Mouse (Mus musculus) testis, adult 2 months (tissue): Measurements from ENCODE around the gene Tnnt2.

Source experiments
- CTCF ChIP-seq: fragments of 200-500 bp; IDR thresholded peaks from 2 replicates; pipeline ENCODE4 v1.5.1; 2012; ENCODE audit warnings: low read depth, mild to moderate bottlenecking, inconsistent platforms, low read length, moderate library complexity; ENCODE audit not compliant: control insufficient read depth, insufficient read depth, insufficient replicate concordance
- POLR2A ChIP-seq: fragments of 200-500 bp; IDR thresholded peaks from 2 replicates; pipeline ENCODE4 v1.6.1; 2012; ENCODE audit warnings: low read depth, mild to moderate bottlenecking, inconsistent platforms, low read length, moderate library complexity; ENCODE audit not compliant: control insufficient read depth

- TF ChIP-seq CTCF (no peak), POLR2A (no peak)
Measured at GRCm38 (mm10) chr1:135814531-135814930, 21.6 kb upstream of the Tnnt2 start.
